Mouse (Mus musculus) brain, embryonic 14.5 days (tissue): ENCODE measurements around the gene Nkpd1.

ENCODE experiments used
- CTCF ChIP-seq: fragments of 200-500 bp; IDR thresholded peaks from 2 replicates; pipeline ENCODE4 v1.5.1; 2012; ENCODE audit warnings: inconsistent platforms, mild to moderate bottlenecking, moderate library complexity, borderline replicate concordance; ENCODE audit not compliant: insufficient read depth, insufficient read length; ENCODE audit errors: extremely low read depth
- POLR2A ChIP-seq: fragments of 200-500 bp; IDR thresholded peaks from 2 replicates; pipeline ENCODE4 v1.6.1; 2012; ENCODE audit warnings: mild to moderate bottlenecking, inconsistent platforms, borderline replicate concordance; ENCODE audit not compliant: poor library complexity, insufficient read depth, insufficient read length, severe bottlenecking; ENCODE audit errors: extremely low read depth

DNA sequence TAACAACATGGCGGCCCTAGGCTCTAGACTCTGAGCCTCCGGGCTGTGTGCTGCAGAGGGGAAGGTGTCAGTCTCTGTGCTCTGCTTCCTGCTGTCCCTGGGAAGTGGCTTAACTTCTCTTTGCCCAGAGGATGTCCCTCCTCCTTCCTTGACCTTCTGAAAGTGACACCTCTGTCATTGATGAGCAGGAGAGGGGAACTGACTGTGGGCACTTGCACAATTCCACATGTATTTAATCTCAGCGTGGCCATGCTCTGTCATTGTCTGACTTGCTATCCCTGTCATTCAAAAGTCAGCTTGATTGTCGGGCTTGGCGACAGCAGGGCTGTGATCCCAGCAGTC, 21.5 kb upstream of the Nkpd1 start:
- TF ChIP-seq CTCF (no peak), POLR2A (no peak)
